Comparison of ENCODE assay signal across 16 mouse cellular contexts in the genomic region with DNA sequence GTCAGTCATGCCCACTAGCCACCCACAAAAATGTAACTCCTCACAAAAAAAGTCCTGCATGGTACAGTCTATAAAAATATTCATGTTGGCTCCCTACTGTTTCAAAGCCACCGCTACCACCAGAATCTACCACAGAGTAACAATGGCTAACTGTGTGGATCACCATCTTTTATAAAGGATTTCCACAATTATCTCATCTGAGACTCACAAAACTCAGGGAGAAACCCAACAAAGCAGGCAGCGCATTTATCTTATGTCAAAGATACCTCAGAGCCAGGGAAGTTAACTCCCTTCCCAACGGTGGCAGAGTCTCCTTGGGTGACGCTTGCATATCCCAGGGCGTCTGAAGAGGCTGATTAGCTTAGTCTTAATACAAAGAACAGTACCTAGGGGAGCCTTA.
"Had no signal": no experiment of that assay in that cellular context is flagged by ENCODE, and none has a peak within 500 bp of the region (broad histone marks: within the 10 kb centered on the region; RNA-seq: fewer than 3 reads in every experiment).

No protein-coding gene starts in this region.

- H3K4me1 ChIP-seq: neural tube, embryonic 12.5 days; neural tube, embryonic 13.5 days; neural tube, embryonic 15.5 days; stomach, embryonic 15.5 days had no signal

- H3K9me3 ChIP-seq: neural tube, embryonic 12.5 days; neural tube, embryonic 13.5 days; neural tube, embryonic 15.5 days; stomach, embryonic 15.5 days had no signal

- H3K27me3 ChIP-seq: neural tube, embryonic 12.5 days; neural tube, embryonic 13.5 days; neural tube, embryonic 15.5 days; stomach, embryonic 15.5 days had no signal

- H3K36me3 ChIP-seq: neural tube, embryonic 12.5 days; neural tube, embryonic 13.5 days; neural tube, embryonic 15.5 days; stomach, embryonic 15.5 days had no signal

- H3K4me2 ChIP-seq: neural tube, embryonic 12.5 days; neural tube, embryonic 13.5 days; neural tube, embryonic 15.5 days; stomach, embryonic 15.5 days had no signal

- DNase-seq: retina, postnatal 1 day; right cerebral cortex, adult 18-20 months; right cerebral cortex, postnatal 14 days; right cerebral cortex, postnatal 25 days; spleen, adult 18-20 months; thymus, adult 18-20 months; thymus, adult 2 months; thymus, postnatal 14 days; thymus, postnatal 25 days; thymus, postnatal 36 days; thymus, postnatal 4 days had no signal

- H3K4me3 ChIP-seq: neural tube, embryonic 12.5 days; neural tube, embryonic 13.5 days; neural tube, embryonic 15.5 days; stomach, embryonic 15.5 days had no signal

- H3K9ac ChIP-seq: neural tube, embryonic 12.5 days; neural tube, embryonic 13.5 days; neural tube, embryonic 15.5 days; stomach, embryonic 15.5 days had no signal

- H3K27ac ChIP-seq: neural tube, embryonic 12.5 days; neural tube, embryonic 13.5 days; neural tube, embryonic 15.5 days; stomach, embryonic 15.5 days; stomach, postnatal 0 days had no signal
